Mouse (Mus musculus) bone marrow, adult 2 months (tissue): Measurements from ENCODE around the gene Cep57l1.

Source experiments
- CTCF ChIP-seq: fragments of 200-500 bp; IDR thresholded peaks from 2 replicates; pipeline ENCODE4 v1.5.1; 2011; ENCODE audit warnings: low read length, control low read depth; ENCODE audit not compliant: control insufficient read depth, insufficient read depth
- POLR2A ChIP-seq: fragments of 200-500 bp; IDR thresholded peaks from 2 replicates; pipeline ENCODE4 v1.6.1; 2011; ENCODE audit warnings: low read depth, mild to moderate bottlenecking, control low read depth, low read length, borderline replicate concordance; ENCODE audit not compliant: control insufficient read depth

GRCm38 (mm10) chr10:41682546-41683393 is 126.9 kb downstream of the Cep57l1 start:
- TF ChIP-seq POLR2A (no peak), CTCF (peak; percentile 74)
